Mouse (Mus musculus) hindbrain, postnatal 0 days (tissue): ENCODE results near the gene Kirrel2. TPM values are rescaled to one million over a fixed set of nuclear protein-coding genes. Genes with fewer than 3 reads are reported as not detected.
"Not testable (repeated sequence)": the region's sequence is repeated elsewhere in the genome, so short reads cannot be mapped to it uniquely, and the experiment has no call there.

ENCODE experiments used
- ATAC-seq: fragments of 200-750 bp; cut with Nextera tagmentation; 2 replicates; pipeline ENCODE4 v1.8.0; 2017; ENCODE audit warnings: mild to moderate bottlenecking, moderate TSS enrichment, moderate library complexity
- DNase-seq: peaks from one replicate; pipeline ENCODE4 v3.0.0-alpha.2; 2015; ENCODE audit warnings: low spot score
- H3K27ac ChIP-seq: fragments of 300-500 bp; sonication (generic); 2 replicates; pipeline ENCODE4 v1.5.1; 2014; ENCODE audit warnings: mild to moderate bottlenecking
- H3K27me3 ChIP-seq: fragments of 300-500 bp; sonication (generic); 2 replicates; pipeline ENCODE4 v1.6.1; 2014; ENCODE audit warnings: low read length, mixed read lengths; ENCODE audit not compliant: insufficient read depth
- H3K36me3 ChIP-seq: fragments of 300-500 bp; sonication (generic); 2 replicates; pipeline ENCODE4 v1.6.1; 2014; ENCODE audit warnings: low read length, mixed read lengths; ENCODE audit not compliant: insufficient read depth
- H3K4me1 ChIP-seq: fragments of 300-500 bp; sonication (generic); 2 replicates; pipeline ENCODE4 v1.6.1; 2014; ENCODE audit warnings: antibody characterized with exemption, low read length, mixed read lengths; ENCODE audit not compliant: insufficient read depth
- H3K4me2 ChIP-seq: fragments of 300-500 bp; sonication (generic); 2 replicates; pipeline ENCODE4 v1.6.1; 2014; ENCODE audit warnings: low read depth, mild to moderate bottlenecking, low read length, moderate library complexity, mixed read lengths
- H3K4me3 ChIP-seq: fragments of 300-500 bp; sonication (generic); 2 replicates; pipeline ENCODE4 v1.5.1; 2014; ENCODE audit warnings: low read length
- H3K9ac ChIP-seq: fragments of 300-500 bp; sonication (generic); replicated peaks from 2 replicates; pipeline ENCODE4 v1.6.1; 2014; ENCODE audit warnings: mild to moderate bottlenecking, low read length, moderate library complexity, mixed read lengths
- H3K9me3 ChIP-seq: fragments of 300-500 bp; sonication (generic); 2 replicates; pipeline ENCODE4 v1.6.1; 2016; ENCODE audit warnings: low read length, mixed read lengths
- CTCF ChIP-seq: IDR thresholded peaks from 2 replicates; pipeline ENCODE4 v1.5.1; 2016; ENCODE audit warnings: antibody characterized with exemption, control low read depth, low read depth
- WGBS: fragments of 180-500 bp; shearing (Covaris S2); extraction: QIAGEN DNeasy Blood & Tissue Kit; methylation state at CpG from one replicate; pipeline ENCODE4 v1.1.7; 2014; 5-methylcytosine and 5-hydroxymethylcytosine counted together
- polyA plus RNA-seq: library from polyadenylated mRNA; unstranded; fragments of >200 nt; fragmentation: Nextera tagmentation; extraction: Ambion mirVana; gene quantifications from 2 replicates; pipeline ENCODE4 v1.2.1, GENCODE M21; 2015
- total RNA-seq: library from RNA; depleted of rRNA; stranded (reverse); fragments of >200 nt; gene quantifications from 2 replicates; pipeline ENCODE4 v1.2.3, GENCODE M21; 2014

The Kirrel2 gene
- total and polyA plus RNA-seq, 2 experiments from 2014 or later = 4.4 to 10.7 TPM

DNA sequence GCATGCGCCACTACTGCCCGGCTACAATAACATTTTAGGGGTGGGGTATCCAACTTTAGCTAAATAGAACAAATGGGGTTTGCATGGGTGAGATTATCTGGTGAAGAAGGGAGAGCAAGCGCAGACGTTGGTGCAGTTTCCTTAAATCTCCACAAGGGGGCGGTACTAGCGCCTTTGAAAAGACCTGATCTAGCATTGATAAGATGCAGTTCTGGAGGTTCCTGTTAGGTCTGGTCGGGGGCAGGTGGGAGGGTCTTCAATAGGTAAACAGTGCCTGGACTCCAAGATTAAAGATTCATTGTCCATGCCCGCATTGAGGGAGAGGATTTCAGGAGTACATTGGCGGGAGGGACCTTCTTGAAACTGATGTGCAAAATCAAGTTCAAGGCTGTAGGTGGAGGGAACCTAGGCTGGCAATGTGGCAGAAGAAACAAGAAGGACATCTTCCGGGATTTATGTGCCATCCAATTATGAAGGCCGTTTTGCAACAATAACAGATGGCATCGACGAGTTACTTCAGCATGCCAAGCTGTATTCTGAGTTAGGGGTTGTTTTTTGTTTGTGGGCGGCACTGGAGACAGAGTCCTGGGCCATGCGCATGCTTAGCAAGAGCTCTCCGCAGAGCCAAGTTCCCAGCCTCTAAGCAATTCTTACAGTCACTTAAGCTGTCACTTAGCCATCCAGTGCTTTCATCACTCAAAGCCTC, 32.9 kb upstream of the Kirrel2 start:
- WGBS = 25% methylated on average over 16 of the region's 16 CpGs
- DNase-seq (peak; percentile 76), ATAC-seq (peak; percentile 19; the same call in 1 of the 2 replicates)
- H3K27me3 ChIP-seq = no peaks in the 10 kb centered on the region
- H3K36me3 ChIP-seq = no peaks in the 10 kb centered on the region
- TF ChIP-seq CTCF = peak; percentile 83
- H3K4me2 ChIP-seq = no peak overlapping the region
- no peak overlapping the region for H3K4me3 ChIP-seq
- no peak overlapping the region for H3K27ac ChIP-seq
- no peaks in the 10 kb centered on the region for H3K4me1 ChIP-seq
- no peaks in the 10 kb centered on the region for H3K9me3 ChIP-seq
- H3K9ac ChIP-seq = no peak overlapping the region

DNA sequence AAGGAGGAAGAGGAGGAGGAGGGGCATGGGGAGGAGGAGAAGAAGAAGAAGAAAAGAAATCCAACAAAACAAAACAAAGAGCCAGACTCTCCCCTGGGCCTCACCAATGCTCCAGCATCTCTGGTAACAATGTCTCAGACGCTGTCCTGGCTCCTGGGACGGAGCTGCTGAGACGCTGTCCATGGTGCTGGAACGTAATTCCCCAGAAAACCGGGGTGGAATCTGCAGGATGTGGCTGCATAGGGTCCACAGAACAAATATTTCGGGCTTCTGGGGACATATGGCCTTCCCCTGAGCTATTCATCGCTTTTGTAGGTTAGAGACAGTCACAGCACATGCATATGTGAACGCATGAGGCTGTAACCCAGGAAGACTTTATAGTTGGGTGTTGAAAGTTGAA, 26.8 kb upstream of the Kirrel2 start:
- H3K27me3 ChIP-seq = no peaks in the 10 kb centered on the region
- no peak overlapping the region for H3K9ac ChIP-seq
- no peaks in the 10 kb centered on the region for H3K9me3 ChIP-seq
- H3K4me3 ChIP-seq = no peak overlapping the region
- no peaks in the 10 kb centered on the region for H3K36me3 ChIP-seq
- TF ChIP-seq CTCF = no peak
- H3K4me1 ChIP-seq = no peaks in the 10 kb centered on the region
- WGBS = 29% methylated on average over 8 of the region's 8 CpGs
- H3K27ac ChIP-seq = no peak overlapping the region
- H3K4me2 ChIP-seq = no peak overlapping the region
- ATAC-seq (no peak), DNase-seq (peak; percentile 43)

DNA sequence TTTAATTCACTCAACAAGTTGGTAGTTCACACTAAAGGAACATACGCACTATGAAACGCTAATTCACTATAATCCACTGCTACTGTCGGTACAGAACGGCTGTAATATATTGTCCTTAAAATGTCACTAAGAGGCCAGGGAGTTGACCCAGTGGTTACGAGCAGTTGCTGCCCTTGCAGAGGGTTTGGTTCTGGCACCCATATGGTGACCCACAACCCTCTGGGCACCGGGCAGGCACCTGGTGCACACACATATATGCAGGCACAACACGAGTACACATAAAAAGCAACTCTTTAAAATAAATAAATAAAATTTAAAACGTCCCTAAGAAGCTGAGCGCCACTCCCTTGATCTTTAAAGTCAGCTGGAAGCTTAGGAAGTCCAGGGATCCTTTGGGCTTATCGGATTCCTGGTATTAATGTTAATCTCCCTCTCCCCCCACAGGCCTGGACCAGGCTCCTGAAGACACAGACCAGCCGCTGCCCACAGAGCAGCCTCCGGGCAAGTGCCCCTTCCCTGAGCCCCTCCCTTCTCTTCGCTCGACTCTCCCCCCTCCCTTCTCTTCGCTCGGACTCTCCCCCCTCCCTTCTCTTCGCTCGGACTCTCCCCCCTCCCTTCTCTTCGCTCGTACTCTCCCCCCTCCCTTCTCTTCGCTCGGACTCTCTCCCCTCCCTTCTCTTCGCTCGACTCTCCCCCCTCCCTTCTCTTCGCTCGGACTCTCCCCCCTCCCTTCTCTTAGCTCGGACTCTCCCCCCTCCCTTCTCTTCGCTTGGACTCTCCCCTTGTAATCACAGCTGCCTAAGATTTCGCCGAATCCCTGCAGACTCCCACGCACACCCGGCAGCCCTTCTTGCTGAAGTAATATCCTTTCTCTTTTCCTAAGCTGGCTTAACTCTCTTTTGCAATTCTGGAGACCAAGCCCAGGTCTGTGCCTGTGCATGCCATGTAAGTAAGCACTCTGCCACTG, 20.2 kb upstream of the Kirrel2 start:
- H3K27me3 ChIP-seq = no peaks in the 10 kb centered on the region
- H3K4me3 ChIP-seq = peak overlapping the region; percentile 34
- no peaks in the 10 kb centered on the region for H3K4me1 ChIP-seq
- H3K4me2 ChIP-seq = peak overlapping the region; percentile 59
- H3K9me3 ChIP-seq = no peaks in the 10 kb centered on the region
- 8% methylated on average over 31 of the region's 32 CpGs for WGBS
- H3K27ac ChIP-seq = peak overlapping the region; percentile 4; the same call in 1 of the 2 replicates
- H3K9ac ChIP-seq = peak overlapping the region; percentile 28
- peak; percentile 64 for DNase-seq
- ATAC-seq = peak; percentile 52
- H3K36me3 ChIP-seq = no peaks in the 10 kb centered on the region
- no peak for TF ChIP-seq CTCF

DNA sequence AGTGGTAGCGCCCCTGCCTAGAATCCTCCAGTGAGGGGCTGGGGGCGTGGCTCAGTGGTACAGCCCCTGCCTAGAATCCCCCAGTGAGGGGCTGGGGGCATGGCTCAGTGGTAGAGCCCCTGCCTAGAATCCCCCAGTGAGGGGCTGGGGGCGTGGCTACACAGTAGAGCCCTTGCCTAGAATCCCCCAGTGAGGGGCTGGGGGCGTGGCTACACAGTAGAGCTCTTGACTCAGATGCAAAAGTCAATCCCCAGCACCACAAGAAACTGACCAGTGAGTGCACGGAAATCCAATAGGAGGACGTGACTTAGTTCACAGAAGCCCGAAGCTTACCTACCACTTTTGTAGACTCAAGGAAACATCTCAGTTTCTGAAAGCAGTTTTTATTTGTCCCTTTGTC, 18.6 kb upstream of the Kirrel2 start:
- H3K9ac ChIP-seq, H3K9me3 ChIP-seq, H3K4me1 ChIP-seq, H3K27ac ChIP-seq, H3K4me2 ChIP-seq, DNase-seq, H3K36me3 ChIP-seq, H3K27me3 ChIP-seq, H3K4me3 ChIP-seq, ATAC-seq: not testable (repeated sequence)
- 91% methylated on average over 7 of the region's 7 CpGs for WGBS

DNA sequence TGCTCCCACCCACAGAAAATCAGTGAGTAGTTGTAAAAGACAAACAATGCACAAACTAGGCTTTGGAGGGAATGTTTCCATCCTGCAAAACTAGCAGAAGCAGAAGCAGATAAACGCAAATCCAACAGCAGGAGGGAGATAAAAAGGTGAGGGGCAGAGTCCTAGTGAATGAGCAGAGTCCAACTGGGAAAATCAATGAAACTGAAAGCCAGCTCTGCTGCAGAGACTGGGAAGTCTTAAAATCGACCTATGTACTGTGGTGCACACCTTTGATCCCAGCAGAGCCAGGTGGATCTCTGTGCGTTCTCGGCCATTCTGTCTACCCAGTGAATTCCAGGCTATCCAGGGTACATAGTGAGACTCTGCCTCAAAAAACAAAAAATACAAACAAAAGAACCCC, 17.5 kb upstream of the Kirrel2 start:
- 68% methylated on average over 4 of the region's 4 CpGs for WGBS
- Histone ChIP-seq H3K4me3 (no peak overlapping the region), H3K27ac (no peak overlapping the region), H3K4me1 (no peaks in the 10 kb centered on the region), H3K36me3 (no peaks in the 10 kb centered on the region), H3K27me3 (no peaks in the 10 kb centered on the region), H3K9me3 (no peaks in the 10 kb centered on the region), H3K4me2 (no peak overlapping the region), H3K9ac (no peak overlapping the region)
- ATAC-seq = no peak
- TF ChIP-seq CTCF = no peak
- DNase-seq = no peak

DNA sequence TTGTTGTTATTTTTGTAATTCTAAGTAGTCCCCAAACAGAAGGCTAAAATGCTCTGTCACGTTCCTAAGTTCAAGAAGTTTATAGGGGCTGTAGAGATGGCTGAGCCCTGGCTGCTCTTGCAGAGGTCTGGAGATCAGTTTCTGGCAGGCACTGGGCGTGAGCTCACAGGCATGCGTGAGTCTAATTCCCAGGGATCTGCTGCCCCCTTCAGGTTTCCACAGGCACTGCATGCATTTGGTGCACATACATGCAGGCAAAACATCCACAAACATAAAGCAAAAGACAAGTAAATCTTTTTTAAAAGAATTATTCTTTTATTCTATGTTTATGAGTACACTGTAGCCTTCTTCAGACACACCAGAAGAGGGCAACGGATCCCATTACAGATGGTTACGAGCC, 14.9 kb upstream of the Kirrel2 start:
- H3K27me3 ChIP-seq = peaks cover 5% of the 10 kb centered on the region; the same call in 1 of the 2 replicates

More for the DNA sequence above, 14.9 kb upstream of the Kirrel2 start:
- TF ChIP-seq CTCF = peak; percentile 81
- Histone ChIP-seq H3K27ac (no peak overlapping the region), H3K4me1 (no peaks in the 10 kb centered on the region), H3K4me2 (no peak overlapping the region), H3K4me3 (no peak overlapping the region), H3K9me3 (no peaks in the 10 kb centered on the region), H3K9ac (no peak overlapping the region), H3K36me3 (no peaks in the 10 kb centered on the region)
- peak; percentile 80 for DNase-seq
- ATAC-seq = no peak
- 52% methylated on average over 5 of the region's 5 CpGs for WGBS
